Mouse (Mus musculus) megakaryocyte progenitor cell, adult 5-6 weeks (primary cell): ENCODE measurements around the gene C1ql4. TPM values are rescaled to one million over a fixed set of nuclear protein-coding genes. Genes with fewer than 3 reads are reported as not detected.
A peak's percentile ranks its signal among the peaks of the same experiment; 100 is the strongest.

ENCODE experiments used
- ATAC-seq: replicated peaks from 2 replicates; pipeline ENCODE4 v1.8.0; 2016; ENCODE audit warnings: mild to moderate bottlenecking, moderate TSS enrichment, inconsistent platforms; ENCODE audit not compliant: poor library complexity
- total RNA-seq, 2 experiments: library from RNA; stranded (forward) in 1 of 2; stranded (reverse) in 1 of 2; fragments of 157-497, 149-512 nt in 1 of 2; fragments of 200-1000 nt in 1 of 2; gene quantifications; 2 replicates each; pipeline versions ENCODE4 v1.2.3 to v1.2.4; 2015 to 2017

The C1ql4 gene
- total RNA-seq, 2 experiments from 2014 or later, result not detected

DNA sequence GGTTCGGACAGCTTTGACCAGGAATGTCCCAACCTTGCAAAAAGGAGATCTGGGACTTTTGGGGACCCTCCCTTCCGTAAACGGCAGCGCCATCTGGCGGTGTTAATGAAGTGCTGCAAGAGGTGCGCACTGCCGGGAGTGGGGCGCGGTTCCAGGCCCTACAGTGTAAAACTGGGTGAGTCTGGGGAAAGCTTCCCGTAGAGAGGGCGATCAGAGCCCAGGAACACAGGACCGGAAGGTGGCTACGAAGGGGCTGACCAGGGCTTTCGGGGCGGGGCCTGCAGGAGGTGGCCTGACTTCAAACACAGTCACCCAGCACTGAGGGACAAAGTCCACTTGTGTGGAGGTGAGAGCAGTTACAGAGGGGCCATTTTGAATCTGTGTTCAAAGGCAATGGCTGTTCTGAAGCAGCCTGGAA, 11.5 kb upstream of the C1ql4 start:
- peak; percentile 80 for ATAC-seq

DNA sequence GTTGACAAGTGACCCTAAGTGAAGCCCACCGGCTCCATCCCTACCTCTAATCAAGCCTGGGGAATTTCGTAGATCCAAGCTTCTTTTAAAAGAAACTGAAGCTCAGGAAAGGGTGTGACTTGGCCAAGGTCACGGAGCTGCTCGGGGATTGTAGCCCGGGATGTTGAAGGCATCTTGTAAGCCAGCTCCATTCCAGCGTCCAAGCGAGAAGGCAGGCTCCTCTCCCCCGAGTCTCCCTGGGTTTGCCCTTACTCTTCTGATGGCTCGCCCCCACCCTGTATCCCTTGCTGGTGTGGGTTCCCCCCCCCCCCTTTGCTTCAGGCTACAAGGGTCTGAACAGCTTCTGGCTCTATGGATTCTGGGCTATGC, 10.9 kb upstream of the C1ql4 start:
- ATAC-seq, result no peak

DNA sequence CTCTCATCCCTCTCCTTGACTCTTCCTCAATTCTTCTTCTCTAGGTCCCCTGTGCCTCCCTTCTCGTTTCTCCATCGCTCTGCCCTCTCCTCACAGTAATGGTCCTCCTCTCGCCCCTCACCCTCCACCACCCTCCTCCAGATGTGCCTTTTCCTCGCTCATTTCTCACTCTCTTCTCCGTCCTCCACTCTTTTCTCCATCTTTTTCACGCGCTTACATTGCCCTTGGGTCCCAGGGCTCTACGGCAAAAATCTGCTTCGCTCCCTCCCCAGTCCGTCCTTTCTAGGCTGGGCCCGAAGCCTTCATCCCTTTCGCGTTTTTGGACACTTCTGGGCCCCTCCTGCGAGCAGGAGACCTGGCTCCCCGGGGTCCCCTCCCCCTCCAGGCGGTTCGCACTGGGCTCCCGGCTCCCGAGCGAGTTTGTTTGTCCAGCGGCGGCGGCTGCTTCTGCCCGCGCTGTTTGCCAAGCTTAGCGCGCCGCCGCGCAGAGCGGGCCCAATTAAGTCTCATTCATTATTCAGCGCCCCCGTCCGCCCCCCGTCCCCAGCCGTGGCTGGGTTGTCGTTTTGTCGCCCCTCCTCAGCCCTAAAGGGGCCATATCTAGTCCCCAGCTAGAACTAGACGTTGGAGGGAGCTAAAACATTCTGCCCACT, 10.3 kb upstream of the C1ql4 start:
- no peak for ATAC-seq

DNA sequence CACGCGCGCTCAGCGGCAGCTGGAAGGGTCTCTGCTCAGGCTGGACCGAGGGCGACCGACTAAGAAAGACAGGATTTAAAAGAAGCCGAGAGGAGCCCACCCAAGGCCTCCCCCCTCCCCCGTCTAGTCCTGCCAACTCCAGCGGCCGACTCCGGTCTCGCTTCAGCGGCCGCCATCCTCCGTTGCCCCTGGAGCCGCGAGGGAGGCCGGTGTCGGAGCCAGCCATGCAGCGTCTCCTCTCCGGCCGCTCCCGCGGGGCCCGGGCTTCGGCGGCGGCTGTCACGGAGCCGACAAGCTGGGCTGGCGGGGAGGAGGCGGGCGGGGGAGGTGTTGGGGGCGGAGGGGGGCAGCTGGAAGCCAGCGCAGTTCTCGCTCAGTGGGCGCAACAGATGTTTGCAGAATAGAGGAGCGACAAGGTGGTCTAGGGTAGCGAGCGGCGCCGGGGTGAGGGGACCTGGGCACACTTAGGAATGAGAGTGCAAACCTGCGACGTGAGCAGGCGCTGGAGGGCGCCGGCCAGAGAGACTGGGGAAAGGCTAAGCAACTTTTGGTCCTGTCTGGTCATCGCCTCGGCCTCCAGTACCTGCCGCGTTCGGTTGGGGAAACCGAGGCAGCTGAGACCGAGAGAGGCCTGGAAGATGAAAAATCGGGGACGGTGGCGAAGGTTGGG, 9.3 kb upstream of the C1ql4 start:
- ATAC-seq, result no peak

DNA sequence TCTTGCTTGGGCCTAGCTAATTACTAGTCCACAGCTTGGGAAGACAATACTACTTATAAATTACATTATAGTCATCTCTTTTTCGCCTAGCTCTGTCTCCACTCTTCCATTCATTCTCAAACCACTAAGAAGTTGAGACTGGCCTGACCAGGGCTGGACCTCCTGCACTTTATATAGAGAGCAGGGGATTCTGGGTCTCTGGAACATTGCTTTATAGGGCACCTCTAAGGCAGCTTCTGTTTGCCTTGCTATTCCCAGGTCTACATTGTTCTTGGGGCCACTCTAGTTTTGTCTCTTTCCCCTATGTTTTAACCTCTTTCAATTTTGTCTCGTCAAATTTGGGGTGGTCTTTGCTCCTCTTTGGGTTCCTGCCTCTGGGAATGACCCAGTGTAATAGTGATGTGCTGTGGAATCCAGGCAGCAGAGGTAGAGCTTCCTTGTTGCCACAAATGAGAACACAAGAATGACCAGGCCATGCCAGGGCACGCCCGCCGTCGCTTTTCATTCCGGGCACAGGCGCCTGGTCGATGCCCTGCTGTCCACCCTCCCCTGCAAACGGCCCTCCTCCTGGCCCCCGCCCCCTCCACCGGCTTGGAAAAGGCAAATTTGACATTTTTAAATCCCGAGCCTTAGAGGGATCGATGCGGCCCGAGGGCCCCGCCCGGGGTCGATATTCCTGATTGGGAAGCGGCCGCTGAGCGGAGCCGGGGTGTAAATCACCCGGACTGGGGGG, 8.6 kb upstream of the C1ql4 start:
- no peak for ATAC-seq

DNA sequence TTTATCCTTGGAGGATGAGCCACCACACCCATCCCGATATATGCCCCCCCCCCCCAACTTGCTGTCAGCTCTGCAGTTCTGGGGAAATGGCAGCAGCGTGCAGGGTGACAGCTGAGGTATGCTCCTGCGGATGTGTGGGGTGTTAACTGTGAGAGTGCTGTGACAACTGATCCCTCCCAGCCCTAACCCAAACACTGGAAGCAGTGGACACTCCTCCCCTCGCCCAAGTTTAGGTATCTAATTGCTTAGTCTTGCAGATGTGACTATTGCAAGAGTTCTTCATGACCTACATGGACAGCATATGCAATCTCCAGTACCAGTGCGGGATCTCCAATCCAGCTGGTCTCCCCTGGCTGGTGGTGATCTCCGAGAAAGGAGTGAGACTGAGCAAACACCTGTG, 7.7 kb upstream of the C1ql4 start:
- no peak for ATAC-seq

DNA sequence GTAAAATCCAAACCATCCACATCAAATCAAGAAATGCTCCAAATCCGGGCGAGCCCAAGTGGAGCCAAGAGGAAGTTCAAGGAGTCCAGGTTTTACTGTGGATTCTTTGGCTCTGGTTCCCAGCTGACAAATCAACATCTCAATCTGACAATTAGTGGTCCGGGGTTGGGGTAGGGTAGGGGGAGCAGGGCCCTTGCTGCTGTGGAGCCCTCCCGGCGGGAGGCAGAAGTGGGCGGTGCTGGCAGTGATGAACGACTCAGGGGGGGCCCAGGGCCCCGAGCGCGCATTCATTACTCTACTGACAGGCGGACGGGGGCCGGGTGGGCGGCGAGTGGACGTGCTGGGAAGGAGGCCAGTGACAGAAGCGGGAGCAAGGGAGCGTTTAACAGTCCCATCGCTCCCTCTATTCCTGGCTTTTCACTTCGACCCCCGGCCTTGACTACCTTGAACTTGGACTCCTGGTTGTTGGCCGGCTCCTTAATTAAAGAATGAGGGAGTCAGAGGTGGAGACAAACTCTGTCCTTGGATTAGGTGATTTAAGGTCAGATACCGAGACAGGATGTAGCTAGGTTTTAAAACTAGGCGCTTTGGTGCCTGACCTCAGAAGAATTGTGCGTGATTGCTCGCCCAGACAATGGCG, 7.1 kb upstream of the C1ql4 start:
- ATAC-seq, result no peak

DNA sequence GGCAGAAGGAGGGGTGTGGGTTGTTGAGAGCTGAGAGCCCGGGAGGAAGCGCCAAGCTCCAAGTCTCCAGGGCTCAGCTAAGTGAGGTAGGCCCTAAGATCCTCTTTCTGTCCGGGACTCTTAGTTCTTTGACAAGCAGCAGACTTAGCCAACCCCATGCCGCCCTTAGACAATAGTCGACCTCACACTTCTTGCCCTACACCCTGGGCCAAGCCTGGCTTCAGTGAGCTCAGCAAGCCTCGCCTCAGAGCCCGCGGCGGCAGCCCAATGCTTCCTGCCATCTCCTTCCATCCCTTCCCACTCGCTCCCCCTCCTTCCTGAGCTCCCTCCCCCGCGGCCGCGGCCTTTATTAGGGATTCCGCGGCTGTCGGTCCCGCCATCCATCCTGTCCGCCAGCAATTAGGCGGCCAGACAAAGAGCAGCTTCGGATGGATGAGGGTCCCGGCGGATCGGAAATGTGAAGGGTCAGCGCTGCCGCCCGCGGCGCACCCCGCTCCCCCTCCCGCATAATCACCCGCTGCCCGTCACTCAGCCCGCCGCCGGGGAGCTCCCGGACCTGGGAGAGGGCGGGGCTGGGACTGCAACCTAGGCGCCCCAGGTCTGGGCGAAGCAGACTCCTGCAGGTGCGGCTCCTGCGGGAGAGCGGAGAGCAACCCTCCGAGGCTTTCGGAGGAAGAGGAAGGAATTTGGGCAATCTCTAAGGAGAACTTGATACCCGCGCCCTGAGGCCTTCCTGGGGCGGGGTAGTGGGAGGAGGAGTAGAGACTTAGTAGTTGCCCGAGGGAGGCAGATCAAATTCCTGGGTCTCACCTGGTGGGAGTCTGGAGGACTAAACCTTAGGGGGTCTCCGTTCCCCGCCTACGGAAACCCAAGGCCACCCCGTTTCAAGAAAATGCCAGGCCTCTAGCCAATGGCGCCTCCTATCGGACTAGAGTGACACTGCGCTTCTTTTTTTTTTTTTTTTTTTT, 6.0 kb upstream of the C1ql4 start:
- peak; percentile 71 for ATAC-seq

DNA sequence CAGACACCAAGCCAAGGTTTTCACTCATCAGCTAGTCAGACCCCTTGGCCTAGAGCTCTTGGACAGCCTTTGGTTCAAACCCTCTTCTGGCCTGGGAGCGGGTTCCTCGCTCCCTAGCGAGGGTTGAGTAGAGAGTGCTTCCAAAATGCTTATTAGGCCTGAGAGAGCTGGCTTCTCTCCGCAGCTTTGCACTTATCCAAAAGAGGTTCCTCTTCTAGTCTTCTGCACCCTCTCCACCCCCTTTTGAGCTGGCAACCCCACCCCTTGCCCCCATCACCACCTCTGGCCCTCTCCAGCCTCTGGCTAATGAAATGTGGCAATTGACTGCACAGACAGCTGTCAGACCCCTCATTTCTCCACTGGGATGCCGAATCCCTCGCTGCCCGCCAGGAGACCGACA, 5.3 kb upstream of the C1ql4 start, which contains the start of gene Dnajc22:
Gene Dnajc22 (plus strand): TSS at position 301 of the 400 bp plus-strand sequence.
- no peak for ATAC-seq

DNA sequence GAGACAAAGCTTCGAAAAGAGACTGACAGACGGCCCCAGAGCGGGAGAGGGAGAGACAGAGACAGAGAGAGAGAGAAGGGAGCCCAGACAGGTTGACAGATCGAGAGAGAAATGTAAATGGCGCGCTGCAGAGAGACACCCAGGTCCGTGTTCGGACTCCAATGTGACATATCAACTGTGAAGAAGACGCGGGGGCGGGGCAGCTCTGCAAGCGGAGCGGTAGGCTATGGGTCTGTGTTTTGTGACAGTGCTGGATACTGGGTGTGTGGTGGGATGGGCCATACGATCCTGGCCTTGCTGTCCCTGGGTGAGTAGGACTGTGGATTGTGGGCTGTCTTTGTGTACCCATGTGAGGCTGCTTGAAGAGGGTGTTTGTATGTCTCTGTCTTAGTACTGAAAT, 1.5 kb upstream of the C1ql4 start:
- no peak for ATAC-seq

DNA sequence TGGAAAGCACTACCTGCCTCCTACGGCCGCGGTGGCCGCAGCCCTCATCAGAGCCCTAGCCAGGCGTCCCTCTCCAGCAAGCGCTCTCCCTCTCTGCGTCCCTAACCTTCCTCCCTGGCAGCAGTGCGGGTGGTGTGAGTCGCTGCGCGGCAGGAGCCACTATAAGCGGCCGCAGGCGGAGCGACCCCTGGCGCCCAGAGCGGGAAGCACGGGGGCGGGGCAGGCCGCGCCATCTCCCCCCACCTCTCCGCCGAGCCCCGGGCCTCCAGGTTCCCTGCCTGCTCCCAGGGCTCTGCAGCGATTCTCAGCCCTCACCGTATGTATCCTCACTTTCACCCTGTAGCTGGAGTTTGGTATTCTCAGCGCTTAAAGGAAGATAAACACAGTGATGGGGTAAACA, 675 bp upstream of the C1ql4 start:
- ATAC-seq, result peak; percentile 92

DNA sequence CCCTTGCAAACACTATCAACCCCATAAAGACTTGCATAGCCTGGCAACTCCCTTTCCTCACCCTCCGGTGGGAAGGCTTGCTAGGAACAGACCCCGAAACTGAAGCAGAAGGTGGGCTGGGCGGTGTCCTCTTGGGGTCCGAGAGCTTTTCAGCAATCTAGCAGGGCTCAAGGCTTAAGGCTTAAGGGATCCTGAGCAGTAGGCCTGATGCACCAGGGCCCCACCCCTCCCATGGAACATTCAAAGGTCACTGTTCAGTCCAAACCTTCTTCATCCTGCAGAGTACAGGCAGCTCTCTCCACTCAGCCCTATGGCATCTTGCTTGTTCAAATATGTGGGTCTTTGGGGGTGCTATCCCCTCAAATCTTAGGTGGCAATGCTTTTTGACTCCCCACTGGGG, 1.6 kb downstream of the C1ql4 start:
- ATAC-seq, result no peak

DNA sequence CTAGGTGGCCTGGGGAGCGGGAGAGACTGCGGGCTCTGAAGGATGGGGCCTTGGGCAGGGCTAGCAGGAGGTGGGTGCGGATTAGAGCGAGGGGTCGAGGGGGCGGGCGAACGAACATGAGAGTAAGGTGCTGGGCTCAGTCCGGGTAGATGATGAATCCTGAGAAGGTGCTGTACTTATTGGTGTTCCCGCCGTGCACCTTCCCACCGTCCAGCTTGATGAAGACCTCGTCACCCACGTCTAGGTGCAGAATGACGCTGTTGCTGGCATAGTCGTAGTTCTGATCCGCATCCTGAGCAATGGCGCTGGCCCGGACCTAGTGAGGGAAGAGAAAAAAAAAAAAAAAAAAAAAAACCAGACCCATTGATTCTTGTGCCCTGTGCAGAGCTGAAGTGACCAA, 3.0 kb downstream of the C1ql4 start:
- no peak for ATAC-seq

DNA sequence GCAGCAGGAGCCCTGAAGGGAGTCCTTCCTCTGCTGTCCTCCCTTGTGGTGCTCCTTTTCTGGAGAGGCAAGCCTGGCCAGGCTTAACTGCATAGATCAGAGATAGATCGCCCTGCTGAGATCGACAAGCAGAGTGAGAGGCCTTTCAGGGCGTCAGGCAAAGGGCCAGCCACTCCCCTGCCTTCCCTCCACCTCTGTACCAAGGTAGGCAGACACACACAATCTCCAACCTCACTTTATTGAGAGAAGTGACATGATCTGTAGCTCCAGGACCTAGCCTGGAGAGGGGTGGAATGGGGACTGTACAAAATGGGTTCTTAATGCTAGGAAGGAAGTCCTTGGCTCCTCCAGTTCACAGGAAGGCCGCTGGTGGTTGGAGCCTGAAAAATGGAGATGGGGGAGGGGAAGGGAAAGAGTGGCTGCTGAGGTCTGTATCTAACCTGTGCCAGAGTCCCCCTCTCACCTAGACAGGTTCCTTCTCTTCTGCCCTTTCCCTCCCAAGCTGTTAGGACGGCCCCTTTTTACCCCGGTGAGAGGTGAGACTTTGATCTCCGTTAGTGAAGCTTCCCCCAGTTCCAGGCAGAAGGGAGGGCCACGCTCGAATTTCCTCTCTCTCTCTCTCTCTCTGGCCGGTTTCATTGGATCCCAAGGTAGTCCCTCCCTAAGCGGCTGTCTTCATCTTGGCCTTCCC, 3.6 kb downstream of the C1ql4 start:
- ATAC-seq, result no peak

DNA sequence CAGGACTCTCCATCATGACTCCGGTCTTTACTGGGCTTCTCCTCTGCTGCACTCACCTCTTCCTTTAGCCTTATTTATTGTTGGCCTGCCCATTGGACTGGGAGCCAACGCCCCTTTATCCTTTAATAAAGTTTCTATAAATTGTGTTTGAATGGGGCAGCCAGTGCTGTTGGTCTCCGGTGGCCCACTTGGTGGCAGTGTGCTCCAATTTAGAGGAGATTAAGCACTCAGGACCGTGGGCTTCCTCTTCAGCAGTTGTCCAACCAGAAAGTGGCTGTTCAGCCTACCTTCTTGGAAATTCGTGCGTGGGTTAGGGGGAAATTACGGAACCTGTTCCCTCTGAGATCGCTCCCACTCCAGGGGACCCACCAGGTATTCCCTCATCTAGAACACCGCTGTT, 4.4 kb downstream of the C1ql4 start:
- peak; percentile 70 for ATAC-seq

DNA sequence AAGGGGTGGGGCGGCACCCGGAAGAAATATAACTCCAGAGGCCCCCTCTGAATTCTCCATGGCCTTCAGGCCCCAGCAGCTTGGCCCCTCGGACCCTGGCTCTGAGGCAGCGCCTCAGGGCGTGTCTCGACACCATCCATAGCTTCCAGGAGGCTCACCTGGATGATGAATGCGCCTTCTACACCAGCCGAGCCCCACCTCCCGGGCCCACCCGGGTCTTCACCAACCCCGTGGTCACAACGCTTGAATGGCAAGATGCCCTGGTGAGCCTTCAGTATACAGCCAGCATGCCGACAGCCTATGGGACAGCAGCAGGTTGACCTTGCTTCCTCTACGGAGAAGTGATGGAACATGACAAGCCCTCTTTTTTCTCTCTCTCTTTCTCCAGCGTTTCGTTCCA, 4.8 kb downstream of the C1ql4 start:
- no peak for ATAC-seq

DNA sequence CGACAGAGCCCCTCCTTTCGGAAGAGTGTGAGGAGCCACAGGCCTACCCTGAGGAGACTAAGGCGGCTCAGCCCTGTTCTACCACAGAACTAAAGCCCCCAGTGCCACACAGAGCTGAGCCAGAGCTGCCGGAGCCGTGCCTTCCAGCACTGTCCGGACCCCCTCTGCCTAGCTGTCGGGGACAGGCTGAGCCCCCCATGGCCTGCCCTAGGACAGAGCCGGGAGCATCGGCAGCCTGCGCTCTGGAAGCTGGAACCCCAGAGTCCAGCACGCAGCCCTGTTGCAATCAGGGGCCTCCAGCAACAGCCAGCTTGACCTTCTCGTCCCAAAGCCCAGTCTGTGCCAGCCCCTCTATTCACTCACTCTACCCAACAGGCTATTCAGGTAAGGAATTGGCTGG, 5.3 kb downstream of the C1ql4 start:
- ATAC-seq, result no peak

DNA sequence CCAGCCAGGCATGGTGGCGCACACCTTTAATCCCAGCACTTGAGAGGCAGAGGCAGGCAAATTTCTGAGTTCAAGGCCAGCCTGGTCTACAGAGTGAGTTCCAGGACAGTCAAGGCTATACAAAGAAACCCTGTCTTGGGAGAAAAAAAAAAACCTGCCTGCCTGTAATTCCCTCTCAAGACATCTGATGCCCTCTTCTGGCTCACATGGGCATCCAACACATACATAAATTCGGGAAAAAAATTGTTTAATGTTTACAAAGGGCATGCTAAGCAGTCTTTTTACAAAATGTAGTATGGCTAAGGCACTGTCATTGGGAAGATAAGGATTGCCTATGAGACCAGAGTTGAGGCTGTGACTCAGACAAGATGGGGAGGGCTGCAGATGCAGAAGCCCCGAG, 7.8 kb downstream of the C1ql4 start:
- no peak for ATAC-seq

DNA sequence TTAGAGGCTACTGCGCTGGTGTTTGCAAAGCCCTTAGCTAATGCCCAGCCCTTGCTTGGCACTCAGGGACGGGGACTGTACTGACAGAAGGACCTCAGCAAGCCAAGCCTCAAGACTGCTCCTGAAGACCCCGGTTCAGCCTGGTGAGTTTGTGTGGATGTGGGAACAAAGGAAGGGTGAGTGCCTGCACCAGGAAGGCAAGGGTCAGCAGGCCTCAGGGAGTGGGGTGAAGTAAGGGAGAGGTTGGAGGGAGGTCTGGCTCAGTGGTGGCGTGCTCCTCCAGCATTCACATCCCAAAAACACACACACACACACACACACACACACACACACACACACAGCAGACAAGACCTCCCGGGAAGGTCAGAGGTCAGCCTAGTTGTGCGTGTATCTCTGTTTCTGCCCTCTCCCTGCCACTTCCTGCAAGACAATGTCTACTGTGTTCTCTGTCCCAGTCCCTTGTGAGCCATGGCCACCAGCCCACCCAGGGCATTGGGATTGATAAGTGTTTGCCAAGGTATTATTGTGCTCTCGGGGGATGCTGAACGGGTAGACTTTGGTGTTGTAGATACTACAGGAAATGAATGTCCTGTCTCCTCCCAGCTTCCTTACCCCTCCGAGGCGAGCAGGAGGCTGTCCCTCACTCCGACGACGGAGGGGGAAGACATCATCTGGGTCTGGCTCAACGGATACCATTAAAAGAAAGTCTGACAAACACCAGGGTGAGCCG, 9.3 kb downstream of the C1ql4 start:
- no peak for ATAC-seq
